Mouse (Mus musculus) erythroblast, embryonic 14.5 days (primary cell): ENCODE results near the gene Nav2.

Experiments used
- GATA1 ChIP-seq: IDR thresholded peaks from 2 replicates; pipeline ENCODE4 v1.6.1; 2012; ENCODE audit warnings: low read length, inconsistent platforms, mixed read lengths
- TAL1 ChIP-seq: IDR thresholded peaks from 3 replicates; pipeline ENCODE4 v1.6.1; 2012; ENCODE audit warnings: low read length, inconsistent platforms, mixed read lengths

- TF ChIP-seq TAL1: no peak
- no peak for TF ChIP-seq GATA1
Observed at GRCm38 (mm10) chr7:49316600-49316999, 408.1 kb downstream of the Nav2 start.
